Mouse (Mus musculus) heart, postnatal 0 days (tissue): ENCODE results near the gene Smyd3.

Source experiments
- CTCF ChIP-seq: IDR thresholded peaks from 2 replicates; pipeline ENCODE4 v1.5.1; 2016; ENCODE audit warnings: antibody characterized with exemption, control low read depth, low read depth
- EP300 ChIP-seq: IDR thresholded peaks from 2 replicates; pipeline ENCODE4 v1.6.1; 2016; ENCODE audit warnings: antibody characterized with exemption, low read depth

- no peak for TF ChIP-seq CTCF
- no peak for TF ChIP-seq EP300
These were observed 343.6 kb downstream of the Smyd3 start for GRCm38 (mm10) chr1:179174241-179174640.
